Mouse (Mus musculus): ENCODE results near the gene Lgals12. TPM values are rescaled to one million over a fixed set of nuclear protein-coding genes. Genes with fewer than 3 reads are reported as not detected.
A peak's percentile ranks its signal among the peaks of the same experiment; 100 is the strongest.

Gene Lgals12
- total and polyA plus RNA-seq, 3 experiments: not detected

GRCm38 (mm10) chr19:7583599-7583998, 23.4 kb downstream of the Lgals12 start:
- in situ Hi-C loops (cut with MboI; ENCODE audit: low pct_ligation_motif_present, low pct_unique_long_range_greater_than_20kb, low sequenced_read_pairs) (no loop called here), dilution Hi-C loops (cut with MboI; ENCODE audit: extremely low pct_ligation_motif_present, extremely low pct_unique_long_range_greater_than_20kb, low sequenced_read_pairs) (no loop called here)
- no peak for DNase-seq (ENCODE audit: extremely low read depth)
- peaks cover 2 to 16% of the 10 kb centered on the region in 2 experiments; a peak in 3 of 4 replicates for H3K4me1 ChIP-seq (ENCODE audit: control insufficient read depth in 1 of 2, insufficient read depth in 2 of 2)
- peaks cover 36 to 61% of the 10 kb centered on the region in 2 experiments for H3K36me3 ChIP-seq (replicated peaks in 1 of 2; ENCODE audit: control insufficient read depth in 1 of 2, insufficient read depth in 1 of 2, low read length in 1 of 2)
- no peak overlapping the region for H3K9ac ChIP-seq (ENCODE audit: insufficient read depth, low read depth)
- H3K4me2 ChIP-seq (ENCODE audit: insufficient read depth, low read depth, poor library complexity, severe bottlenecking): no peak overlapping the region
- H3K27ac ChIP-seq (ENCODE audit: insufficient read depth, low read depth): no peak overlapping the region
- no peak for TF ChIP-seq ELF1 (IDR thresholded peaks at IDR 0.05; ENCODE audit: low read depth, low read length)
- TF ChIP-seq CHD1 (IDR thresholded peaks at IDR 0.05; ENCODE audit: low read depth, low read length): no peak
- no peak for TF ChIP-seq SIN3A (IDR thresholded peaks at IDR 0.05; ENCODE audit: low read length)
- TF ChIP-seq USF1 (IDR thresholded peaks at IDR 0.05; ENCODE audit: low read depth, low read length): no peak
- TF ChIP-seq MAX (IDR thresholded peaks at IDR 0.05; ENCODE audit: low read length): no peak
- no peak for TF ChIP-seq MAZ (IDR thresholded peaks at IDR 0.05; ENCODE audit: low read depth, low read length)
- no peak for TF ChIP-seq MYC (IDR thresholded peaks at IDR 0.05; ENCODE audit: low read depth, low read length)
- H3K27me3 ChIP-seq (replicated peaks): no peaks in the 10 kb centered on the region
- no peaks in the 10 kb centered on the region for H3K79me2 ChIP-seq (replicated peaks; ENCODE audit: control insufficient read depth, extremely low read depth, insufficient read depth, poor library complexity, severe bottlenecking)
- H3K4me3 ChIP-seq (replicated peaks in 1 of 3; ENCODE audit: low read depth in 2 of 3, low read length in 2 of 3, poor library complexity in 1 of 3): no peak overlapping the region
- H3K9me3 ChIP-seq (replicated peaks; ENCODE audit: low read length): peaks cover 4% of the 10 kb centered on the region

GRCm38 (mm10) chr19:7583101-7583500, 23.9 kb downstream of the Lgals12 start:
- Histone ChIP-seq H3K79me2 (replicated peaks; ENCODE audit: control insufficient read depth, extremely low read depth, insufficient read depth, poor library complexity, severe bottlenecking) (no peaks in the 10 kb centered on the region), H3K4me1 (ENCODE audit: control insufficient read depth in 1 of 2, insufficient read depth in 2 of 2) (peaks cover 2 to 16% of the 10 kb centered on the region in 2 experiments; a peak in 3 of 4 replicates), H3K9me3 (replicated peaks; ENCODE audit: low read length) (peaks cover 2% of the 10 kb centered on the region), H3K4me3 (replicated peaks in 1 of 3; ENCODE audit: low read depth in 2 of 3, low read length in 2 of 3, poor library complexity in 1 of 3) (no peak overlapping the region), H3K4me2 (ENCODE audit: insufficient read depth, low read depth, poor library complexity, severe bottlenecking) (0 out of 2 replicates have a peak overlapping the region, but pooled peaks have one; percentile 6), H3K27ac (ENCODE audit: insufficient read depth, low read depth) (no peak overlapping the region), H3K27me3 (replicated peaks) (no peaks in the 10 kb centered on the region), H3K36me3 (replicated peaks in 1 of 2; ENCODE audit: control insufficient read depth in 1 of 2, insufficient read depth in 1 of 2, low read length in 1 of 2) (peaks cover 40 to 65% of the 10 kb centered on the region in 2 experiments), H3K9ac (ENCODE audit: insufficient read depth, low read depth) (no peak overlapping the region)
- peak; percentile 35 for DNase-seq (ENCODE audit: extremely low read depth)
- TF ChIP-seq CTCF (conservative IDR thresholded peaks at IDR 0.05 in 1 of 2, IDR thresholded peaks at IDR 0.05 in 1 of 2; ENCODE audit: low read depth in 2 of 2, low read length in 2 of 2) (no peak), JUND (conservative IDR thresholded peaks at IDR 0.05; ENCODE audit: low read depth, low read length) (no peak), BHLHE40 (IDR thresholded peaks at IDR 0.05; ENCODE audit: low read depth, low read length) (peak; percentile 53), POLR2A (IDR thresholded peaks at IDR 0.05; ENCODE audit: low read depth, low read length) (0 out of 2 replicates have a peak, but pooled peaks have one; percentile 15), ELF1 (IDR thresholded peaks at IDR 0.05; ENCODE audit: low read depth, low read length) (peak; percentile 38; the same call in 1 of the 2 replicates), ZNF384 (IDR thresholded peaks at IDR 0.05; ENCODE audit: low read depth, low read length) (no peak), RCOR1 (conservative IDR thresholded peaks at IDR 0.05; ENCODE audit: low read depth, low read length) (no peak), ETS1 (conservative IDR thresholded peaks at IDR 0.05; ENCODE audit: low read depth, low read length) (no peak), TCF12 (IDR thresholded peaks at IDR 0.05; ENCODE audit: low read depth, low read length) (peak; percentile 40; the same call in 1 of the 2 replicates), GABPA (IDR thresholded peaks at IDR 0.05; ENCODE audit: insufficient replicate concordance, low read depth, low read length) (no peak), HCFC1 (IDR thresholded peaks at IDR 0.05; ENCODE audit: low read depth, low read length) (0 out of 2 replicates have a peak, but pooled peaks have one; percentile 38), MAZ (IDR thresholded peaks at IDR 0.05; ENCODE audit: low read depth, low read length) (0 out of 2 replicates have a peak, but pooled peaks have one; percentile 33), E2F4 (IDR thresholded peaks at IDR 0.05; ENCODE audit: insufficient replicate concordance, low read depth, low read length) (no peak), USF1 (IDR thresholded peaks at IDR 0.05; ENCODE audit: low read depth, low read length) (no peak), EP300 (IDR thresholded peaks at IDR 0.05; ENCODE audit: low read length) (peak; percentile 61), IRF4 (IDR thresholded peaks at IDR 0.05; ENCODE audit: low read depth, low read length) (peak; percentile 82), JUN (IDR thresholded peaks at IDR 0.05; ENCODE audit: insufficient read depth, low read depth, low read length) (peak; percentile 18; the same call in 1 of the 2 replicates), CHD2 (IDR thresholded peaks at IDR 0.05; ENCODE audit: low read length) (no peak), CHD1 (IDR thresholded peaks at IDR 0.05; ENCODE audit: low read depth, low read length) (peak; percentile 93; the same call in 1 of the 2 replicates), NELFE (IDR thresholded peaks at IDR 0.05; ENCODE audit: low read depth, low read length) (no peak), SIN3A (IDR thresholded peaks at IDR 0.05; ENCODE audit: low read length) (no peak)
- dilution Hi-C loops (cut with MboI; ENCODE audit: extremely low pct_ligation_motif_present, extremely low pct_unique_long_range_greater_than_20kb, low sequenced_read_pairs): no loop called here
- in situ Hi-C loops (cut with MboI; ENCODE audit: low pct_ligation_motif_present, low pct_unique_long_range_greater_than_20kb, low sequenced_read_pairs): no loop called here
